Mouse (Mus musculus): Measurements from ENCODE around the gene Olfr1386.
"Not testable (repeated sequence)": the region's sequence is repeated elsewhere in the genome, so short reads cannot be mapped to it uniquely, and the experiment has no call there.

Olfr1386 gene

DNA sequence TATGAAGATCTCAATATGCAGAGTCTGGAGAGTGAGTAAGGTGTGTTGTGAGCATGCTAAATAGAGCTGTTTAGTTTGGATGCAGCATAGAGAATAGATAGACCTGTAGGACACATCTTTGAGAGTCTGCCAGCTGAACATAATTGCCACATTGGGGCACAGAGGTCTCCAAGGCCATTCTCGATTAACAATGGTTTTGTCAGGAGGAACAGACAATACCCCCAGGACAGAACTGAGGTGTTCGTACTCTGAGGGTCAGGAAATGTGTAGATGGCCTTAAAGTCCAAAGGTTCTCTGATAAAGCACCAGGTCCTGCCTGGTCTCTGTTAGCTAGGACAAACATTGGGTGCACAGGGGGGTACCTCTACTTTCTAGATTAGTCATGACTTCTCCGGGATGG, at the start of gene Olfr1386:
Gene Olfr1386, plus strand, starts transcription at position 301 of the 400 bp plus-strand sequence.
- DNase-seq (ENCODE audit: low read depth, low spot score) = not testable (repeated sequence)

DNA sequence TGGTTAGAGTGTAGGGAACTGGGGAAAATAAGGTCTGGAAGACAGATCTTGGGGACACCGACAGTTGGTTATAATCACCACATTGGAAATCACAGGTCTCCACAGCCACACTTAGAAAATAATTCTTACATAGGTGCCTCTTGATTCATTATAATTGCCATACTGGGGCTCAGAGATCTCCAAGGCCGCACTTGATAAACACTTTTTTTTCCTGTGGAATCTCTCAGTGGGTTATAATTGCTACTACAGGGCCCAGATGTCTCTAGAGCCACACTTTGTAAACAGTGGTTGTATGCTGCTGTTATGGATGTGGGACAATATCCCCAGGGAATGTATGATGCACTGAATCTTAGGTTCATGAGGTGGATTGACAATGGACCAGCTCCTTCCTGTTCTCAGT, 42.1 kb upstream of the Olfr1386 start, which contains the start of gene Olfr1389:
Gene Olfr1389, plus strand, starts transcription at position 301 of the 400 bp plus-strand sequence.
- DNase-seq (ENCODE audit: low read depth, low spot score) = no peak

DNA sequence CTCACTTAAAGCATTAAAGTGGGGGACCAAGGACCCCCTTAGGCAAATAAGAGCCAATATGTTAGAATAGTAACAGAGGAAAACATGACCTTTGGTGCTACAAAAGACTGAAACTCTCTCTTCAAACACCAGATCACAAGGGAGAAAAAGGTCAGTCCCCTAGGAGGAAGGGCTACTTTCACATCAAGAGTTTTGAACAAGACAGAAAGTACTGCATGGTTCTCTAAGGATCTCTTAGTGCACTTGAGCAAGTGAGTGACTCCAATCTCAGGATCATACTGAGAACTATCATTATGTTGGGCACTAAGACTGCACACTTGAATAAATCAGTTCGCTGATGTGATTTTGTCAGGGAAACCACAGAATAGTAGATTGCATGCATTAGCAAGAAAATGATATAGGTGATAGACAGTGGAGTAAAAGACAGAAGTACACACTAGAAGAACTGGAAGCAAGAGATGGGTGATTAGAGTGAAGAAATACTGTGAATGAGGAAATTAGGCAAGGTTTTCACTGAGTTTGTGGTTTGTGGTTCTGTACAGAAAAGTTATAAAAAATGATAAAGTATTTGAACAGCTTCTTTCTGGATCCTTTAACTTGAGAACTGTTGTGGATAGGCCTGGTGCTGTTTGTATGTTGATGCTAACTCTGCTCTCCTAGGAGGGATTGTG, 39.5 kb upstream of the Olfr1386 start:
- DNase-seq (ENCODE audit: low read depth, low spot score) = no peak

DNA sequence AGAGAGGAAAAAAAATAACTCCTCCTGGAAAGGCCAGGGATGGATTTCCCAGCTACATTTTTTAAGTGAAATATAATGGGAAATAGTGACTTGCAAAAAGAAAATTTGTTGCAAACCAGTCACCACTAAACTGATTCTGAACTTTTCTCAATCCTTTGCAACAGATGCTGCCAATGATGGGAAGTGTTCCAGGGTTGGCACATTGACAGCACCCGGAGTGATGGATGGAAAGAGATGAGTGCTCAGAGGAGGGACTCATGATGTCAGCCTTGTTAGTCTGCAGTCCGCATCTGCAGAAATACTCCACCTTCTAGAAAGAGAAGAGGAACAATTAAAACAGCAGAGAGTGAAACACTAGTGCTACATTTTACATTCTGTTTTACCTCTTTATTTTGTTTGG, 35.2 kb upstream of the Olfr1386 start:
- DNase-seq (ENCODE audit: low read depth, low spot score) = no peak

DNA sequence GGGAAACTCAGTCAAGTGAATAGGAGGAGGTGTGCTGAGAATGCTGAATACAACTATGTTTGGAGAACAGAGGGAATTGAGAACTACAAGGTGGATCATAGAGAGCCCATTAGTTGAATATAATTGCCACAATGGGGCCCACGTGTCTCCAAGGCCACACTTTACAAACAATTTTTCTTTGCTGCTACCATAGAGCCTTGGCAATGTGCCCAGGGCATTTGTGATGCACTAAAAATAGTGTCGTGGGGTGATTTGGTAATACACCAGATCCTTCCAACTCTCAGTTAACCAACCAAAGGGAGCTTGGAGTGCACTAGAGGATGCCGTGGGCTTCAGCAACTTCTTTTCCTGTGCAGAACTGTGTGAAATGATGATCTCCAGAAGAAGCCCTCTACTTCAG, 28.4 kb upstream of the Olfr1386 start, which contains the start of gene Olfr1388:
Gene Olfr1388, plus strand, starts transcription at position 214 of the 400 bp plus-strand sequence.
- no peak for DNase-seq (ENCODE audit: low read depth, low spot score)

DNA sequence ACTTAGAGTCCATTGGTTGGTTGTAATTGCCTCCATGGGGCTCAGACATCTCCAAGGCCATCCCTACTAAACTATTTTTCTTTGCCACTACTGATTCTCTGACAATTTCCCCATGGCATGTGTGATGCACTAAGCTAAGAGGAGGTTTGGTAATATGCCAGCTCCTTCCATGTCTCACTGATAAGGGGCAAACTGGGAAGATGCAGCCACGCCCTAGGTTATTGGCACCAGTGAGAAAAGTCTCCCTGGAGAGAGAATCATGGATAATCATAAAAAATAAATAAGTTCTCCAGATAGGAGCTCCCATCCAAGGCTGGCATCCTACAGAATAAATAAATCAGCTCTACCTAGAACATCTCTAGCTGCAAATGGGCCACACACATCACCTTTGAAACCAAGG, 9.8 kb upstream of the Olfr1386 start, which contains the start of gene Olfr1387:
Gene Olfr1387, plus strand, starts transcription at position 301 of the 400 bp plus-strand sequence.
- DNase-seq (ENCODE audit: low read depth, low spot score) = no peak

DNA sequence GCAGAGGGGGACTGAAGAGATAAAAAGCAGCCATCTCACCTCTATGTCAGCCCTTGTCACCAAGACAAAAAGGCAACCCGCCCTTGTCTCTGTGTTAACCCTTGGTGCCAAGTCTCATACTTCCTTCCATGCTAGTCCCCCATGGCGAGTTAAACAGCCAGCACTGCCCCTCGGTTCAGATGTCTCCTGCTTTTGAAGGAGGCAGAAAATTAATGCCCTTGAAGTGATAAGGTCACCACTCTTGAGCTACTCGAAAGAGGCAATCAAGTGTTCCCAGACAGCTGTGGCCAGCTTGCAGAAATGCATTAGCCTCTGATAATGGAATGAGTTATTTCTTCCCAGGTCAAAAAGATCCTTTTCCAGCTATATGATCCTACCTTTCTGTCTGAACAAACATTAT, 21.1 kb downstream of the Olfr1386 start:
- no peak for DNase-seq (ENCODE audit: low read depth, low spot score)

DNA sequence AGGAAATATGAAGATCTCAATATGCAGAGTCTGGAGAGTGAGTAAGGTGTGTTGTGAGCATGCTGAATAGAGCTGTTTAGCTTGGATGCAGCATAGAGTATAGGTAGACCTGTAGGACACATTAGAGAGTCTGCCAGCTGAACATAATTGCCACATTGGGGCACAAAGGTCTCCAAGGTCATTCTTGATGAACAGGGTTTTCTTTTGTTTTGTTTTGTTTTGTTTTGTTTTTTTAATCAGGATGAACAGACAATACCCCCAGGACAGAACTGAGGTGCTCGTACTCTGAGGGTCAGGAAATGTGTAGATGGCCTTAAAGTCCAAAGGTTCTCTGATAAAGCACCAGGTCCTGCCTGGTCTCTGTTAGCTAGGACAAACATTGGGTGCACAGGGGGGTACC, 23.9 kb downstream of the Olfr1386 start, which contains the start of gene Olfr1385:
Gene Olfr1385, plus strand, starts transcription at position 301 of the 400 bp plus-strand sequence.
- DNase-seq (ENCODE audit: low read depth, low spot score) = not testable (repeated sequence)

DNA sequence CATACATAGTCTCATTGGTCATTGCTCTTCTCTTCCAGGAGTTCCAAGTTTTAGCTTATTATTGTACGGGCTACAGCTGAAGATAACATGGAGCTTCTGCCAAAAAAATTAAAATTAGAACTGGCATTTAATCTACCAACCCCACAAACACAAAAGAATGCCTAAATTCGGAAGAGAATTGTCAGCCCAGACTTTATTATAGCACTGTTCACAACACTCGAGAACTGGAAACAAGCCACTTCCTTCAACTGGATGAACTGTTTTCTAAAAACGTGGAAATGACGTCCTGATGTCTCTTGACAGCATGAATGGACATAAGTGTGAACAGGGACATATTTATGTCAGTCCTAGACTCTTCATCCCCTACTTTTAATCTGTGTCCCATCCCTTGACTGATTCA, 53.2 kb downstream of the Olfr1386 start:
- DNase-seq (ENCODE audit: low read depth, low spot score) = no peak

DNA sequence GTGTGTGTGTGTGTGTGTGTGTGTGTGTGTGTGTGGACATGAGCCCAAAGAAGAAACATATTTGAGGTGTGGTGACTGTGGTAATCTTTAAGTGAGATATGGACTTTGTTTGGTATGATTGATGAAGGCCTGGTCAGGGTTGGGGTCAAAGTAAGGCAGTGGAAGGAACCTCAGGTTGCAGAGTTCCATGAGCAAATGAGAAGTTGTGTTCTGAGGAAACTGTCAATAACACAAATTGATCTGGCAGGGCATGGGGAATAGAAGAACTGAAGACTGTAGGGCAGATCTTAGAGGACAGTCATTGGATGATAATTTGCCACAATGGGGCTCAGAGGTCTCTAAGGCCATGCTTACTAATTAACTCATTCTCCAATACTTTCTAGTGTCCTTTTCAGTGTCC, 54.5 kb downstream of the Olfr1386 start, which contains the start of gene Olfr1383:
Gene Olfr1383, plus strand, starts transcription at position 301 of the 400 bp plus-strand sequence.
- no peak for DNase-seq (ENCODE audit: low read depth, low spot score)

Data from retina, adult 2 months (tissue).